Mouse (Mus musculus): ENCODE measurements at regions not wholly inside any gene's neighbourhood (a gene's known extent, or its start where the extent isn't known, plus 50 kb on each side); places are given as distances from the start of the nearest gene placed in this dataset.

DNA sequence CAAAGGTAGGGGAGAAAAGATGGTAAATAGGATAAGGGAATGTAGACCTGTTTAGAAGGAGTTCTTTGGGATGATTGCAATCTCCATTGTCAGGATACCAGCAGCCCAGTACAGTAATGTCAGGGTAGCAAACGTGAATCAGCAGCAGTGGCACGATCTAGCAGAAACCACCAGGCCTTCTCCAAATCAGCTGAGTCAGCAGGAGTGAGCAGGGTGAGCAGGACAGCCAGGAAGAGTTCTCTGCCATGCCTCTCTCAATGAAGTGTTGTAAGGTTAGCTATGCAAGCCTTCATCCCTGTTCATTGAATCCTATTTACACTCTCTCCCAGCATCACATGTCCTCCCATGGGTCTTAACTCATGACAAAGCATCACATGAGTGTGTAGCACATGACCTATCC, 135.5 kb downstream of the Atp23 start:
- TF ChIP-seq CTCF (IDR thresholded peaks at IDR 0.05; ENCODE audit: extremely low read depth, insufficient read depth, low read length) = no peak
- TF ChIP-seq POLR2A (IDR thresholded peaks at IDR 0.05; ENCODE audit: extremely low read depth, insufficient read depth, low read length) = no peak
